Mouse (Mus musculus) hindbrain, embryonic 12.5 days (tissue): ENCODE measurements around the gene Otop2. TPM values are rescaled to one million over a fixed set of nuclear protein-coding genes. Genes with fewer than 3 reads are reported as not detected.
A peak's percentile ranks its signal among the peaks of the same experiment; 100 is the strongest.

Source experiments
- ATAC-seq: fragments of 200-750 bp; cut with Nextera tagmentation; 2 replicates; pipeline ENCODE4 v1.8.0; 2017; ENCODE audit warnings: moderate TSS enrichment; ENCODE audit not compliant: low FRiP score
- H3K27ac ChIP-seq: fragments of 300-500 bp; sonication (generic); 2 replicates; pipeline ENCODE4 v1.5.1; 2016; ENCODE audit warnings: mild to moderate bottlenecking
- H3K27me3 ChIP-seq: fragments of 300-500 bp; sonication (generic); 2 replicates; pipeline ENCODE4 v1.6.1; 2016; ENCODE audit warnings: mild to moderate bottlenecking
- H3K36me3 ChIP-seq: fragments of 300-500 bp; sonication (generic); 2 replicates; pipeline ENCODE4 v1.6.1; 2016; ENCODE audit warnings: mild to moderate bottlenecking
- H3K4me1 ChIP-seq: fragments of 300-500 bp; sonication (generic); 2 replicates; pipeline ENCODE4 v1.6.1; 2016
- H3K4me2 ChIP-seq: fragments of 300-500 bp; sonication (generic); replicated peaks from 2 replicates; pipeline ENCODE4 v1.6.1; 2016; ENCODE audit warnings: mild to moderate bottlenecking
- H3K4me3 ChIP-seq: fragments of 300-500 bp; sonication (generic); 2 replicates; pipeline ENCODE4 v1.5.1; 2016; ENCODE audit warnings: mild to moderate bottlenecking
- H3K9ac ChIP-seq: fragments of 300-500 bp; sonication (generic); 2 replicates; pipeline ENCODE4 v1.6.1; 2016; ENCODE audit warnings: mild to moderate bottlenecking, moderate library complexity
- H3K9me3 ChIP-seq: fragments of 300-500 bp; sonication (generic); replicated peaks from 2 replicates; pipeline ENCODE4 v1.6.1; 2016; ENCODE audit warnings: mild to moderate bottlenecking
- WGBS: fragments of 180-500 bp; shearing (Covaris S2); methylation state at CpG from one replicate; pipeline ENCODE4 v1.1.7; 2016; 5-methylcytosine and 5-hydroxymethylcytosine counted together
- polyA plus RNA-seq: library from polyadenylated mRNA; unstranded; fragments of >200 nt; fragmentation: Nextera tagmentation; extraction: Ambion mirVana; gene quantifications from 2 replicates; pipeline ENCODE4 v1.2.1, GENCODE M21; 2016

The Otop2 gene
- polyA plus RNA-seq, 1 experiment from 2014 or later, result not detected

DNA sequence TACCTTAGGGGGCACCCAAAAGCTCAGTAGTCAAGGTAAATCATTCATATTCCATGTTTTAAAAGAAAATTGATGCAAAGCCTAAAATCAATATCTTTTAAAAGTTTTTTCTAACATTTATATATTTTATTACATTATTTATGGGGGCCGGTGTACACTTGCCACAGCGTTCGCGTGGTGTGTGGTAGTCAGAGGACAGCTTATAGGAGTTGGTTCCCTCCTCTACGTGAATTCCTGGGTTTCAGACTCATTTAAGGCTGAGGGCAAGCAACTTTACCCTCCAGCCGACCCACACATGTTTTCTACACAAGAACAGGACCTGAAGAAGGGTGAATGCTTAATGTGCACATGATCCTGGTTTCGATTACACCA is 29.4 kb upstream of the Otop2 start:
- H3K9me3 ChIP-seq, result no peaks in the 10 kb centered on the region
- 18% methylated on average over 7 of the region's 7 CpGs for WGBS
- no peaks in the 10 kb centered on the region for H3K27me3 ChIP-seq
- peak overlapping the region; percentile 68 for H3K9ac ChIP-seq
- H3K4me2 ChIP-seq, result peak overlapping the region; percentile 74
- H3K4me1 ChIP-seq, result peaks cover 21% of the 10 kb centered on the region
- no peak for ATAC-seq
- no peaks in the 10 kb centered on the region for H3K36me3 ChIP-seq
- H3K27ac ChIP-seq, result peak overlapping the region; percentile 77
- peak overlapping the region; percentile 52 for H3K4me3 ChIP-seq

GRCm38 (mm10) chr11:115278176-115278575 is 28.8 kb upstream of the Otop2 start:
- 66% methylated on average over 6 of the region's 6 CpGs for WGBS
- Histone ChIP-seq H3K9me3 (no peaks in the 10 kb centered on the region), H3K4me3 (peak overlapping the region; percentile 52; the same call in 1 of the 2 replicates), H3K4me2 (peak overlapping the region; percentile 74), H3K4me1 (peaks cover 21% of the 10 kb centered on the region), H3K36me3 (no peaks in the 10 kb centered on the region), H3K9ac (no peak overlapping the region), H3K27ac (no peak overlapping the region), H3K27me3 (no peaks in the 10 kb centered on the region)
- ATAC-seq, result no peak

- no peak overlapping the region for H3K4me2 ChIP-seq
- no peak overlapping the region for H3K27ac ChIP-seq
- no peak overlapping the region for H3K4me3 ChIP-seq
- H3K27me3 ChIP-seq, result no peaks in the 10 kb centered on the region
- H3K9me3 ChIP-seq, result no peaks in the 10 kb centered on the region
- ATAC-seq, result no peak
- no peaks in the 10 kb centered on the region for H3K36me3 ChIP-seq
- H3K4me1 ChIP-seq, result peaks cover 21% of the 10 kb centered on the region
- H3K9ac ChIP-seq, result no peak overlapping the region
- WGBS, result 65% methylated on average over 1 of the region's 1 CpGs
Observed at GRCm38 (mm10) chr11:115279726-115280125, 27.2 kb upstream of the Otop2 start.

- no peak overlapping the region for H3K9ac ChIP-seq
- no peaks in the 10 kb centered on the region for H3K27me3 ChIP-seq
- H3K36me3 ChIP-seq, result no peaks in the 10 kb centered on the region
- peaks cover 7% of the 10 kb centered on the region for H3K4me1 ChIP-seq
- no peaks in the 10 kb centered on the region for H3K9me3 ChIP-seq
- no peak overlapping the region for H3K4me2 ChIP-seq
- no peak overlapping the region for H3K27ac ChIP-seq
- WGBS, result 79% methylated on average over 8 of the region's 8 CpGs
- H3K4me3 ChIP-seq, result no peak overlapping the region
- no peak for ATAC-seq
Observed at GRCm38 (mm10) chr11:115282295-115282694, 24.7 kb upstream of the Otop2 start.

- ATAC-seq, result no peak
- 85% methylated on average over 8 of the region's 8 CpGs for WGBS
- H3K27me3 ChIP-seq, result no peaks in the 10 kb centered on the region
Observed at GRCm38 (mm10) chr11:115282723-115283485, 24.1 kb upstream of the Otop2 start.

DNA sequence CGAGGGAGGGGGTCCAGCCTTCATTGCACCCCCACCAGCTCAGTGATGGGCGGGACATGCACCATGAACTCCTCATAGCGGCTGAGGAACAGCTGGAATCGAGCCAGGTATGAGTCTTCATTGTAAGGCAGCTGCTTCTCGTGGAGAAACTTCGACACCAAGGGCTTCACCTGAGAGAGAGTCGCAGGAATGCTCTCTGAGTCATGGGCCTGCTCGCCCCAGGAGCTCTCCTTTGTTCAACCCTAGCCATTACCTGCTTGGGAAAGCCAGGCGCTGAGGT is 23.5 kb upstream of the Otop2 start:
- Histone ChIP-seq H3K9ac (no peak overlapping the region), H3K27ac (no peak overlapping the region), H3K4me2 (no peak overlapping the region), H3K4me1 (no peaks in the 10 kb centered on the region; the same call in 1 of the 2 replicates), H3K27me3 (no peaks in the 10 kb centered on the region), H3K36me3 (no peaks in the 10 kb centered on the region), H3K4me3 (no peak overlapping the region), H3K9me3 (no peaks in the 10 kb centered on the region)
- no peak for ATAC-seq
- 73% methylated on average over 9 of the region's 9 CpGs for WGBS

More at GRCm38 (mm10) chr11:115282723-115283485, 24.1 kb upstream of the Otop2 start:
- Histone ChIP-seq H3K27ac (no peak overlapping the region), H3K4me2 (no peak overlapping the region), H3K9ac (no peak overlapping the region), H3K36me3 (no peaks in the 10 kb centered on the region), H3K4me3 (no peak overlapping the region), H3K9me3 (no peaks in the 10 kb centered on the region), H3K4me1 (peaks cover 3% of the 10 kb centered on the region)

DNA sequence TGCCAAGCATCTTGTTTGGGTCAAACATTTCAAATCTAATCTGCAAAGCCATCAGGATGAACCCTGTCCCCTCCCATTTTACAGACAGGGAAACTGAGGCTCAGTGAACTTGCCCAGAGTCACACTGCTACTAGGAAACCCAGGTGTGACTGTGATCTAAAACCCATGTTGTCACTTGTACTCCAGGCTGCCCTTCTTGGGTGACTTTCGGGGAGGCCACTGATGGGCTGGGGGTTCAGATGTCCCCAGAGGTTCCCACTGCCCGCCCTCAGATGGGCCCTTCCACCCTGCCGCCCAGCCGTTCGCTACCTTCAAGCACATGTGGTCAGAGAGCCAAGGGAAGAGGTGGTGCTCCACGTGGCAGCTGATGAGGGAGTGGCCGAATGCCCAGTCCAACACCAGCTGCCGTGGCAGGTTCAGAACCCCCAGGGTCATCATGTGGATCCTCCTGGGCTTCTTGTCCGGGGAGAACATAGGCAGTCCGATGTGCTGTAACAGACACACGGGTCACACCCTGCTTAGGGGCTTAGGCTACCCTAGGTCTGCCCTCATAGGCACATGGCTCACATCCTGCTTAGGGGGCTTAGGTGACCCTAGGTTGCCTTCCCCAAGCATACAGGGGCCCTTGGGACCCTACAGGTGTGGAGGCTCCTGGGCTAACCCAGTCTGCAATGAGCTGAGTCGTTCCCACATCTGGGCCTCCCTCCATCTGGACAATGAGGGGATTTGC is 22.9 kb upstream of the Otop2 start:
- no peak for ATAC-seq
- no peak overlapping the region for H3K27ac ChIP-seq
- H3K4me2 ChIP-seq, result no peak overlapping the region
- H3K4me1 ChIP-seq, result no peaks in the 10 kb centered on the region; the same call in 1 of the 2 replicates
- 86% methylated on average over 12 of the region's 12 CpGs for WGBS
- no peaks in the 10 kb centered on the region for H3K36me3 ChIP-seq
- H3K27me3 ChIP-seq, result no peaks in the 10 kb centered on the region
- H3K9me3 ChIP-seq, result no peaks in the 10 kb centered on the region
- H3K4me3 ChIP-seq, result no peak overlapping the region
- no peak overlapping the region for H3K9ac ChIP-seq

DNA sequence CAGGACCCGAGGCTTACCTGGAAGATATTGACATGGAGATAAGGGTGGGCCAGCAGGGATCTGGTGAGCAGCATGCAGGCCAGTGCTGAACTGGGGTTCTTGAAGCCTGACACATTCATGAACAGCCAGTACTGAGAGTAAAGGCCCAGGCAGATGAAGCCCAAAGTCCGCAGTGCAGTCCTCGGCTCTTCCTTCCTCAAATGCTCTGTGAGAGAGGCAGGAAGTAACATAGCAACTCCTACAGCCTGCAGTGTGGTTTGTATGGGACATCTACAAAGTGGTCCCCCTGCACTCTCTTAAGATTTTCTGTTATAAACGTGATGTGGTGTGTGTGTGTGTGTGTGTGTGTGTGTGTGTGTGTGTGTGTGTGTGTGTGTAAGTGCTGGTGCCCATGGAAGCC is 21.7 kb upstream of the Otop2 start:
- no peaks in the 10 kb centered on the region; the same call in 1 of the 2 replicates for H3K4me1 ChIP-seq
- H3K27ac ChIP-seq, result no peak overlapping the region
- H3K9ac ChIP-seq, result no peak overlapping the region
- H3K4me2 ChIP-seq, result no peak overlapping the region
- no peaks in the 10 kb centered on the region for H3K9me3 ChIP-seq
- H3K36me3 ChIP-seq, result no peaks in the 10 kb centered on the region
- no peaks in the 10 kb centered on the region for H3K27me3 ChIP-seq
- 75% methylated on average over 4 of the region's 4 CpGs for WGBS
- ATAC-seq, result no peak
- H3K4me3 ChIP-seq, result no peak overlapping the region

DNA sequence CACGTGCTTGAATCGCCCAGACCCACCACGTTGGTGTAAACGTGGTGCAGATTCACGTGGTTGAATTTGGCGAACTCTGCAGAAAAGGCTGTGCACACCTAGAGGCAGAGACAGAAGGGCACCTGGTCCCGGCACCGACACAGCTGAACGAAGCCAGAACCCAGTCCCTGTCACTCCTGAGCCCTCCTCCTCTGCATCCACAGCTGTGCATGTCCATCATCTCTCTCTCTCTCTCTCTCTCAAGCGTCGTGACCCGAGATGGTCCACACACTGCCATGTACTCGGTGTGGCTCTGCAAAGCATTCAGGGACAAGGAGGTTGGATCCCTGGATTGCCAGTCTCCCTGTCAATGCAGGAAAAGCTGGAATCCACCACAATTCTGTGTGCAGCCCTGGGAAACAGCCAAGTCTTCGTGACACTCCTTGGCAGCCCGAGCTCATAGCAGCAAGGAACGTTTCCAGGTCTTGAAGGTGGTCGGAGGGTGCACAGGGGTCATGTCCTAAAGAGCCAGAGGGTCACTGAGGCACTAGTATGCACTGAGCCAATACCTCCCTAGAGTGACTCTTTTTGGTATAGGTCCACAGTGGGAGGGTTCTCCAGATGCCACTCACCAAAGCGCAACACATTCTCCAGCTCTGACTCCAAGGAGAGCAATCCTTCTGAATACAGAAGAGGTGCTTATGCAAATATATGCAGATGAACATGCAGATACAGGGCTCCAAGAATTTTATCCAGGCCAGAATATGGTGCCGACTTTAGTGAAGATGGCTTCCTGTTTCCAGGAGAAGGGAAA is 20.6 kb upstream of the Otop2 start:
- Histone ChIP-seq H3K4me1 (no peaks in the 10 kb centered on the region; the same call in 1 of the 2 replicates), H3K4me2 (no peak overlapping the region), H3K36me3 (no peaks in the 10 kb centered on the region), H3K27ac (no peak overlapping the region), H3K27me3 (no peaks in the 10 kb centered on the region), H3K9me3 (no peaks in the 10 kb centered on the region), H3K9ac (no peak overlapping the region), H3K4me3 (no peak overlapping the region)
- 76% methylated on average over 19 of the region's 19 CpGs for WGBS
- ATAC-seq, result no peak

DNA sequence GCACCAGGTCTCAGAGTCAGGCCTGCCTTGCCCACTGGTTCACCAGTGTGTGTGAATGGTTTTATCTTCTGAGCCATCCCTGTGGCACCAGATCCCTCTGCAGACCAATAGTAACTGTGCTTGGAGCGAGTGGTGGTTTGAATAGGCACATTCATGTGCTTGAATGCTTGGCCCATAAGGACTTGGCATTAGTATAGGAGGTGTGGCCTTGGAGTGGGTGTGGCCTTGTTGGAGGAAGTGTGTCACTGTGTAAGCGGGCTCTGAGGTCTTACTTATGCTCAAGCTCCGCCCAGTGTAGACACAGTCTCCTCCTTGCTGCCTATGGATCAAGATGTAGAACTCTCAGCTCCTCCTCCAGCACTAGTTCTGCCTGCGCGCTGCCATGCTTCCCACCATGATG is 19.6 kb upstream of the Otop2 start:
- Histone ChIP-seq H3K9ac (no peak overlapping the region), H3K36me3 (no peaks in the 10 kb centered on the region), H3K9me3 (no peaks in the 10 kb centered on the region), H3K27ac (no peak overlapping the region), H3K4me1 (no peaks in the 10 kb centered on the region; the same call in 1 of the 2 replicates), H3K27me3 (no peaks in the 10 kb centered on the region), H3K4me3 (no peak overlapping the region), H3K4me2 (no peak overlapping the region)
- 81% methylated on average over 5 of the region's 5 CpGs for WGBS
- ATAC-seq, result no peak

DNA sequence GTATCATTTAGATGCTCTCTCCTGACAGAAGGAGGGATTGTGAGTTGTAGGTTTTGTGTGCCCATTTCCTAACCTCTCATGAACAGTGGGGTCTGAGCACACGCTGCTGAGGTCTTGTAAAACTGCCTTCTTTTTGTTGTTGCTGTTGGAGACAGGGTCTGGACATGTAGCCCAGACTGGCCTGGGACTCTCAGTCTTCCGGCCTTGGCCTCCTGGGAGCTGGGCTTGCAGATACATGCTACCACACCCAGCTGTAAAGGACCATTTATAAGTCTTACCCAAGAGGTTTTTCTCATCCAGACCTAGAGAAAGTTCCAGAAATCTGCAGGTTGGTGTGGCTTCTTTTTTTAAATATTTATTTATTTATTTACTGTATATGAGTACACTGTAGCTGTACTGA is 18.7 kb upstream of the Otop2 start:
- no peak overlapping the region for H3K27ac ChIP-seq
- H3K27me3 ChIP-seq, result no peaks in the 10 kb centered on the region
- H3K4me2 ChIP-seq, result no peak overlapping the region
- ATAC-seq, result no peak
- no peaks in the 10 kb centered on the region for H3K36me3 ChIP-seq
- WGBS, result 90% methylated on average over 2 of the region's 2 CpGs
- H3K4me1 ChIP-seq, result no peaks in the 10 kb centered on the region; the same call in 1 of the 2 replicates
- H3K9me3 ChIP-seq, result no peaks in the 10 kb centered on the region
- no peak overlapping the region for H3K9ac ChIP-seq
- H3K4me3 ChIP-seq, result no peak overlapping the region

- H3K9me3 ChIP-seq, result no peaks in the 10 kb centered on the region
- H3K4me2 ChIP-seq, result no peak overlapping the region
- H3K4me1 ChIP-seq, result no peaks in the 10 kb centered on the region; the same call in 1 of the 2 replicates
- 84% methylated on average over 8 of the region's 8 CpGs for WGBS
- no peaks in the 10 kb centered on the region for H3K36me3 ChIP-seq
- H3K4me3 ChIP-seq, result no peak overlapping the region
- no peak overlapping the region for H3K27ac ChIP-seq
- no peak overlapping the region for H3K9ac ChIP-seq
- no peaks in the 10 kb centered on the region for H3K27me3 ChIP-seq
- no peak for ATAC-seq
Observed at GRCm38 (mm10) chr11:115289885-115290284, 17.1 kb upstream of the Otop2 start.
